Mouse (Mus musculus) liver, embryonic 13.5 days (tissue): ENCODE data around the gene Csrp2. TPM values are rescaled to one million over a fixed set of nuclear protein-coding genes. Genes with fewer than 3 reads are reported as not detected.

Experiments used
- ATAC-seq: fragments of 200-750 bp; cut with Nextera tagmentation; 2 replicates; pipeline ENCODE4 v1.8.0; 2017; ENCODE audit warnings: low read depth, mild to moderate bottlenecking, moderate number of reproducible peaks, moderate library complexity
- DNase-seq: peaks from one replicate; pipeline ENCODE4 v3.0.0; 2022
- H3K27ac ChIP-seq: fragments of 300-500 bp; sonication (generic); 2 replicates; pipeline ENCODE4 v1.5.1; 2015; ENCODE audit warnings: moderate library complexity, mild to moderate bottlenecking, inconsistent platforms
- H3K27me3 ChIP-seq: fragments of 300-500 bp; sonication (generic); 2 replicates; pipeline ENCODE4 v1.6.1; 2015; ENCODE audit warnings: mild to moderate bottlenecking, inconsistent platforms
- H3K36me3 ChIP-seq: fragments of 300-500 bp; sonication (generic); 2 replicates; pipeline ENCODE4 v1.6.1; 2015; ENCODE audit warnings: mild to moderate bottlenecking, inconsistent platforms
- H3K4me1 ChIP-seq: fragments of 300-500 bp; sonication (generic); replicated peaks from 2 replicates; pipeline ENCODE4 v1.6.1; 2015; ENCODE audit warnings: inconsistent platforms
- H3K4me2 ChIP-seq: fragments of 300-500 bp; sonication (generic); 2 replicates; pipeline ENCODE4 v1.6.1; 2015; ENCODE audit warnings: inconsistent platforms, mild to moderate bottlenecking, moderate library complexity
- H3K4me3 ChIP-seq: fragments of 300-500 bp; sonication (generic); replicated peaks from 2 replicates; pipeline ENCODE4 v1.5.1; 2015; ENCODE audit warnings: mild to moderate bottlenecking, inconsistent platforms
- H3K9ac ChIP-seq: fragments of 300-500 bp; sonication (generic); 2 replicates; pipeline ENCODE4 v1.6.1; 2015; ENCODE audit warnings: mild to moderate bottlenecking, inconsistent platforms
- H3K9me3 ChIP-seq: fragments of 300-500 bp; sonication (generic); replicated peaks from 2 replicates; pipeline ENCODE4 v1.6.1; 2016; ENCODE audit warnings: inconsistent platforms
- WGBS: fragments of 180-500 bp; shearing (Covaris S2); methylation state at CpG from one replicate; pipeline ENCODE4 v1.1.7; 2015; ENCODE audit not compliant: insufficient replicate concordance; 5-methylcytosine and 5-hydroxymethylcytosine counted together
- polyA plus RNA-seq: library from polyadenylated mRNA; unstranded; fragments of >200 nt; fragmentation: Nextera tagmentation; extraction: Ambion mirVana; gene quantifications from 2 replicates; pipeline ENCODE4 v1.2.1, GENCODE M21; 2015

Csrp2 gene
- polyA plus RNA-seq, 1 experiment from 2014 or later: 19.7 TPM

DNA sequence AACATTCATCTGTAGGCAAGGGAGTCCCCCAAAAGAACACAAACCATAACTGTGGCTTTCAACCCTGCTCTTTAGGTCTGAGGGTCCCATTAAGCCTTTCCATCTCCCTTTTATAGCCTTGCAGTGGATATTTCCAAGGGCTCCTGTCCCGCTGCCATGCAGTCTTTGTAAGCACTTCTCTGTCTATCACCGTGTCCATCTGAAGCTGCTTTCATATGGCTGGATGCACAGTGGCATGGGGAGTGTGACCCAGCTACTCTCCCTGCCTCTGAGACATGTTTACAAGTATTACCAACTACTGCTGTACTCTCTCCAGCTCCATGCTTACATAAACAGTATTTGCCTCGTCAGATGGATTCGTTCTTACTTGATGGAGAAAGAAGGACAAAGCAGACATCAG, 28.0 kb downstream of the Csrp2 start:
- Histone ChIP-seq H3K4me1 (no peaks in the 10 kb centered on the region), H3K9me3 (no peaks in the 10 kb centered on the region), H3K4me2 (no peak overlapping the region), H3K36me3 (peaks cover 16% of the 10 kb centered on the region), H3K27ac (no peak overlapping the region), H3K4me3 (no peak overlapping the region), H3K27me3 (no peaks in the 10 kb centered on the region), H3K9ac (no peak overlapping the region)
- no peak for DNase-seq
- ATAC-seq: no peak
- WGBS: 75% methylated on average over 4 of the region's 4 CpGs

DNA sequence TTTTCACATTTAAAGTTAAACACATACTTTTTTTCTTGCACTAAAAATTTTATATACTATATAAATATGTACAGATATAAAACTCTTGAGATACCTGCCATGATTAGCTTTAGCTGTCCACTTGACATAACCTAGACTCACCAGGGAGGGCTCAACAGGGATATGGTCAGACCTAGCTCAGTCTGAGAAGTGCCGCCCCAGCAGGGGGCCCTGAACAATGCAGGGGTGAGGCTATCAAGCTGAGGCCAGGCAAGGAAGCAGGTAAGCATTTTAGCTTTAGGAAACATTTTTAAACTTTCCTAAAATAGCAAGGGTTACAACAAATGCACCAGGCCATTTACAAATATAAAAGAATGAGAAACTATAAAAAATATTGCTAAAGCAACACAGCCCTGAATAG, 31.5 kb downstream of the Csrp2 start:
- Histone ChIP-seq H3K9me3 (no peaks in the 10 kb centered on the region), H3K27me3 (no peaks in the 10 kb centered on the region), H3K36me3 (peaks cover 20% of the 10 kb centered on the region), H3K4me3 (no peak overlapping the region), H3K4me1 (no peaks in the 10 kb centered on the region), H3K27ac (no peak overlapping the region), H3K4me2 (no peak overlapping the region), H3K9ac (no peak overlapping the region)
- 76% methylated on average over 1 of the region's 1 CpGs for WGBS
- DNase-seq (no peak), ATAC-seq (no peak)

DNA sequence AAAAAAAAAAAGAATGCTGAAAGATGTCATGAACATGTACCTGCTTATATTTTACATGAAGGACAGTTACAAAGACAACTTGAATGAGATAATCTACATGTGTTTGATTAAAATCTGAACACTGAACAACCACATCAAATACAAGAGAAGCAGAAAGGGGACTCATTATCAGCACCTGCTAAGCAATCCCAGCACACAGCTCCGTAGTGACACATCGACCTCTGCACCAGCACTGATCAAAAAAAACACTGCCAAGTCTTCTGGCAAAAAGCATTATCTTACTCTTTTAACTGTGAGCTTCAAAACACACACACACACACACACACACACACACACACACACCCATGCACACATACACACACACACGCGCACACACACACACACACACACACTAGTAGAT, 32.2 kb downstream of the Csrp2 start:
- Histone ChIP-seq H3K4me2 (no peak overlapping the region), H3K9me3 (no peaks in the 10 kb centered on the region), H3K36me3 (peaks cover 24% of the 10 kb centered on the region), H3K27me3 (no peaks in the 10 kb centered on the region), H3K9ac (no peak overlapping the region), H3K27ac (no peak overlapping the region), H3K4me1 (no peaks in the 10 kb centered on the region), H3K4me3 (no peak overlapping the region)
- 70% methylated on average over 4 of the region's 4 CpGs for whole genome bisulfite sequencing
- ATAC-seq (no peak), DNase-seq (no peak)

- no peak for ATAC-seq
- no peak overlapping the region for H3K27ac ChIP-seq
- WGBS: 85% methylated on average over 8 of the region's 8 CpGs
Observed at GRCm38 (mm10) chr10:110952271-110952670, 32.7 kb downstream of the Csrp2 start.

GRCm38 (mm10) chr10:110952937-110953451, 33.4 kb downstream of the Csrp2 start:
- no peaks in the 10 kb centered on the region for H3K4me1 ChIP-seq
- no peaks in the 10 kb centered on the region for H3K27me3 ChIP-seq
- H3K36me3 ChIP-seq: peaks cover 24% of the 10 kb centered on the region
- 77% methylated on average over 9 of the region's 9 CpGs for WGBS
- H3K27ac ChIP-seq: no peak overlapping the region
- ATAC-seq: no peak
- no peak overlapping the region for H3K9ac ChIP-seq
- no peak for DNase-seq
- no peak overlapping the region for H3K4me3 ChIP-seq
- H3K4me2 ChIP-seq: no peak overlapping the region
- no peaks in the 10 kb centered on the region for H3K9me3 ChIP-seq

More at GRCm38 (mm10) chr10:110952271-110952670, 32.7 kb downstream of the Csrp2 start:
- H3K27me3 ChIP-seq: no peaks in the 10 kb centered on the region
- H3K4me3 ChIP-seq: no peak overlapping the region
- no peak overlapping the region for H3K4me2 ChIP-seq
- DNase-seq: no peak
- no peak overlapping the region for H3K9ac ChIP-seq
- no peaks in the 10 kb centered on the region for H3K4me1 ChIP-seq
- H3K36me3 ChIP-seq: peaks cover 24% of the 10 kb centered on the region
- no peaks in the 10 kb centered on the region for H3K9me3 ChIP-seq

DNA sequence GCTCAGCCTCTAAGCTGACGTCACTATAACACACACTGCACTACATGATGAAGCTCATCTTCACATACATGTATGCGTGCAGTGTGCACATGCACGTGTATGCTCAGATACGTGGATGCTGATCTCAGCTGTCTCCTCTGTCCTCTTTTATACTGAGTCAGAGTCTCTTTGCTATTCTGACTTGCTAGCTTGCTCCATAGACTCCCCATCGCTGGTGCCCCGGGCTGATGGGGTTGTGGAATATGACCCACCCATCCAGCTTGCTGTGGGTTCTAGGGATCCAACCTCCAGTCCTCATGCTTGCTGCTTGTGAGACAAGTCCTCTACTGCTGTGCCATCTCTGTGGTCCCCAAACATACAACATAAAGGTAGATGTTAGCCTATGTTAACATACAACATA, 39.3 kb downstream of the Csrp2 start:
- Histone ChIP-seq H3K4me3 (no peak overlapping the region), H3K9ac (no peak overlapping the region), H3K36me3 (peaks cover 33% of the 10 kb centered on the region), H3K4me2 (no peak overlapping the region), H3K27ac (no peak overlapping the region), H3K9me3 (no peaks in the 10 kb centered on the region), H3K27me3 (no peaks in the 10 kb centered on the region), H3K4me1 (no peaks in the 10 kb centered on the region)
- DNase-seq (no peak), ATAC-seq (no peak)
- WGBS: 80% methylated on average over 6 of the region's 6 CpGs

- Histone ChIP-seq H3K36me3 (peaks cover 32% of the 10 kb centered on the region), H3K27ac (no peak overlapping the region), H3K4me1 (no peaks in the 10 kb centered on the region), H3K9ac (no peak overlapping the region), H3K27me3 (no peaks in the 10 kb centered on the region), H3K4me3 (no peak overlapping the region), H3K4me2 (no peak overlapping the region), H3K9me3 (no peaks in the 10 kb centered on the region)
- ATAC-seq (no peak), DNase-seq (no peak)
- 82% methylated on average over 8 of the region's 8 CpGs for WGBS
Observed at GRCm38 (mm10) chr10:110959781-110960180, 40.2 kb downstream of the Csrp2 start.

- 87% methylated on average over 6 of the region's 6 CpGs for WGBS
- no peak overlapping the region for H3K4me3 ChIP-seq
- H3K9ac ChIP-seq: no peak overlapping the region
- no peaks in the 10 kb centered on the region for H3K27me3 ChIP-seq
- ATAC-seq (no peak), DNase-seq (no peak)
- no peaks in the 10 kb centered on the region for H3K9me3 ChIP-seq
- no peaks in the 10 kb centered on the region for H3K4me1 ChIP-seq
- peaks cover 23% of the 10 kb centered on the region for H3K36me3 ChIP-seq
- no peak overlapping the region for H3K27ac ChIP-seq
- H3K4me2 ChIP-seq: no peak overlapping the region
Observed at GRCm38 (mm10) chr10:110960841-110961240, 41.3 kb downstream of the Csrp2 start.

GRCm38 (mm10) chr10:110962172-110962571, 42.6 kb downstream of the Csrp2 start:
- 47% methylated on average over 1 of the region's 1 CpGs for whole genome bisulfite sequencing
- ATAC-seq (no peak), DNase-seq (no peak)
- no peaks in the 10 kb centered on the region for H3K4me1 ChIP-seq
- H3K27me3 ChIP-seq: no peaks in the 10 kb centered on the region
- H3K27ac ChIP-seq: no peak overlapping the region
- peaks cover 20% of the 10 kb centered on the region for H3K36me3 ChIP-seq
- H3K9me3 ChIP-seq: no peaks in the 10 kb centered on the region
- H3K4me3 ChIP-seq: no peak overlapping the region
- H3K4me2 ChIP-seq: no peak overlapping the region
- H3K9ac ChIP-seq: no peak overlapping the region

DNA sequence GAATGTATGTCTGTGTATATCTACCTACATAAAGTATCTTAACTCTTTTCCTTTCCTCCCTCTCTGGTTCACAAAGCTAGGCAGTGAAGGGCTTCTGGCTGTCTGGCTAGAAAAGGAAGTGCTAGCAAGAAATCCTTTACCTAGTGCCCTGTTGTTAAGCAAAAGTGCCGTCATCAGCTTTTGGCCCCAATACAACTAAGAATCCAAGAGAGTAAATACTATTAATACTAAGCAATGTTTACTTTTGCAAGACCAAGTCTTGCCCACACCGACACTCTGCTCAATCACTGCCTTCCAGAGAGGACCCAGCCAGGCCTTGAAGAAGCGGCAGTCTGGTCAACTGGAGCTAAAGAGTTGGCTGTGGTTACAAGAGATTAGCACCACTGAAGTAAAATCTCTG, 51.5 kb downstream of the Csrp2 start:
- no peak for ATAC-seq
- H3K27me3 ChIP-seq: no peaks in the 10 kb centered on the region
- H3K4me1 ChIP-seq: no peaks in the 10 kb centered on the region
- no peak overlapping the region for H3K27ac ChIP-seq
- H3K4me2 ChIP-seq: no peak overlapping the region
- peaks cover 25% of the 10 kb centered on the region for H3K36me3 ChIP-seq
- H3K9ac ChIP-seq: no peak overlapping the region
- H3K4me3 ChIP-seq: no peak overlapping the region
- no peaks in the 10 kb centered on the region for H3K9me3 ChIP-seq
- 75% methylated on average over 3 of the region's 3 CpGs for WGBS
- DNase-seq: no peak

GRCm38 (mm10) chr10:110971483-110971882, 51.9 kb downstream of the Csrp2 start:
- Histone ChIP-seq H3K4me3 (no peak overlapping the region), H3K27me3 (no peaks in the 10 kb centered on the region), H3K36me3 (peaks cover 25% of the 10 kb centered on the region), H3K9ac (no peak overlapping the region), H3K4me2 (no peak overlapping the region), H3K4me1 (no peaks in the 10 kb centered on the region), H3K9me3 (no peaks in the 10 kb centered on the region), H3K27ac (no peak overlapping the region)
- ATAC-seq (no peak), DNase-seq (no peak)
- WGBS: 75% methylated on average over 6 of the region's 6 CpGs

GRCm38 (mm10) chr10:110971998-110972397, 52.4 kb downstream of the Csrp2 start:
- Histone ChIP-seq H3K27ac (no peak overlapping the region), H3K9ac (no peak overlapping the region), H3K9me3 (no peaks in the 10 kb centered on the region), H3K4me2 (no peak overlapping the region), H3K4me3 (no peak overlapping the region), H3K4me1 (no peaks in the 10 kb centered on the region), H3K27me3 (no peaks in the 10 kb centered on the region), H3K36me3 (peaks cover 24% of the 10 kb centered on the region)
- DNase-seq (no peak), ATAC-seq (no peak)
- 83% methylated on average over 9 of the region's 9 CpGs for WGBS
